Mouse (Mus musculus) liver, embryonic 11.5 days (tissue): ENCODE measurements around the gene Furin. TPM values are rescaled to one million over a fixed set of nuclear protein-coding genes. Genes with fewer than 3 reads are reported as not detected.

Experiments used
- ATAC-seq: fragments of 200-750 bp; cut with Nextera tagmentation; replicated peaks from 2 replicates; pipeline ENCODE4 v1.8.0; 2017; ENCODE audit warnings: moderate number of reproducible peaks, mild to moderate bottlenecking, moderate TSS enrichment, moderate library complexity; ENCODE audit not compliant: low FRiP score
- DNase-seq: peaks from one replicate; pipeline ENCODE4 v3.0.0-alpha.2; 2017; ENCODE audit warnings: low spot score
- H3K27ac ChIP-seq: fragments of 300-500 bp; sonication (generic); 2 replicates; pipeline ENCODE4 v1.5.1; 2014; ENCODE audit warnings: mild to moderate bottlenecking, low read depth, low read length, control low read depth
- H3K27me3 ChIP-seq: fragments of 300-500 bp; sonication (generic); replicated peaks from 2 replicates; pipeline ENCODE4 v1.6.1; 2014; ENCODE audit warnings: low read length, mixed read lengths; ENCODE audit not compliant: control insufficient read depth, insufficient read depth
- H3K36me3 ChIP-seq: fragments of 300-500 bp; sonication (generic); 2 replicates; pipeline ENCODE4 v1.6.1; 2014; ENCODE audit warnings: mild to moderate bottlenecking, low read length, moderate library complexity, mixed read lengths; ENCODE audit not compliant: control insufficient read depth, insufficient read depth
- H3K4me1 ChIP-seq: fragments of 300-500 bp; sonication (generic); replicated peaks from 2 replicates; pipeline ENCODE4 v1.6.1; 2014; ENCODE audit warnings: low read length, mixed read lengths; ENCODE audit not compliant: control insufficient read depth, insufficient read depth
- H3K4me2 ChIP-seq: fragments of 300-500 bp; sonication (generic); 2 replicates; pipeline ENCODE4 v1.6.1; 2014; ENCODE audit warnings: mild to moderate bottlenecking, control low read depth, moderate library complexity
- H3K4me3 ChIP-seq: fragments of 300-500 bp; sonication (generic); 2 replicates; pipeline ENCODE4 v1.5.1; 2014; ENCODE audit warnings: low read depth, low read length, control low read depth
- H3K9ac ChIP-seq: fragments of 300-500 bp; sonication (generic); 2 replicates; pipeline ENCODE4 v1.6.1; 2014; ENCODE audit warnings: low read depth, low read length, control low read depth
- H3K9me3 ChIP-seq: fragments of 300-500 bp; sonication (generic); 2 replicates; pipeline ENCODE4 v1.6.1; 2016; ENCODE audit warnings: low read length, inconsistent platforms, mixed read lengths; ENCODE audit not compliant: control insufficient read depth
- WGBS: fragments of 180-500 bp; shearing (Covaris S2); extraction: QIAGEN DNeasy Blood & Tissue Kit; methylation state at CpG from one replicate; pipeline ENCODE4 v1.1.7; 2014; 5-methylcytosine and 5-hydroxymethylcytosine counted together
- polyA plus RNA-seq: library from polyadenylated mRNA; unstranded; fragments of >200 nt; fragmentation: Nextera tagmentation; extraction: Ambion mirVana; gene quantifications from 2 replicates; pipeline ENCODE4 v1.2.1, GENCODE M21; 2014

Gene Furin
- polyA plus RNA-seq, 1 experiment from 2014 or later: 10.4 TPM

DNA sequence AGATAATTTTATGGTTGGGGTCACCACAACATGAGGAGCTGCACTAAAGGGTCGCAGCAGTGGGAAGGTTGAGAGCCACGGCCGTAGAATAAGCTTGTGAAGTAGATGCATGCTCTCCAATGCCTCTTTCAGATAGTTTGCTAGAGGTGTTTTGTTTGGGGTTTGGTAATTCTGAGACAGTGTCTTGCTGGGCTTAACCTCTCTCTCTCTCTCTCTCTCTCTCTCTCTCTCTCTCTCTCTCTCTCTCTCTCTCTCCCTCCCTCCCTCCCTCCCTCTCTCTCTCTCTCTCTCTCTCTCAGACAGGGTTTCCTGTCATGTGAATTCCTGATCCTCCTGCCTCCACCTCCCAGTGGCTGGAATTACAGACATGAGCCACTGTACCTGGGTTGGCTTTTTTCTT is 30.5 kb downstream of the Furin start:
- DNase-seq (no peak), ATAC-seq (no peak)
- no peaks in the 10 kb centered on the region for H3K9me3 ChIP-seq
- H3K27me3 ChIP-seq: no peaks in the 10 kb centered on the region
- 89% methylated on average over 3 of the region's 3 CpGs for WGBS
- H3K9ac ChIP-seq: no peak overlapping the region
- H3K4me3 ChIP-seq: no peak overlapping the region
- H3K27ac ChIP-seq: no peak overlapping the region
- H3K4me2 ChIP-seq: no peak overlapping the region
- no peaks in the 10 kb centered on the region for H3K36me3 ChIP-seq
- peaks cover 12% of the 10 kb centered on the region for H3K4me1 ChIP-seq

DNA sequence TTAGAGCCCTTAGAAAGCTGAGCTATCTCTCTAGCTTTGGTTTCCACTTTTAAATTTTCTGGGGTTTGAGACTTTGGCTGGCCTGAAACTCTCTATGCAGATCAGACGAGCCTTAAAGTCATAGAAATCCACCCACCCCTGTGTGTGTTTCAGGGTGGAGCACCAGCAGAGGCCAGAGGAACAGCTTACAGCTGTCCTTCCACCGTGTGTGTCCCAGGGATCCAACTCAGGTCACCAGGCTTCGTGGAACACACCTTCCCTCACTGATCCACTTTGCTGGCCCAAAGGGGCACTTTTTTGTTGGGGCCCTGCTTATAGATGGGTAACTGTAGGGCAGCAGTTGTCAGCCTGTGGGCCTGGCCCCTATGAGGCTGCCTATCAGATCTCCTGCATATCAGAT is 31.0 kb downstream of the Furin start:
- Histone ChIP-seq H3K4me3 (no peak overlapping the region), H3K27ac (no peak overlapping the region), H3K9ac (no peak overlapping the region), H3K9me3 (no peaks in the 10 kb centered on the region), H3K4me2 (no peak overlapping the region), H3K27me3 (no peaks in the 10 kb centered on the region), H3K4me1 (peaks cover 12% of the 10 kb centered on the region), H3K36me3 (no peaks in the 10 kb centered on the region)
- ATAC-seq (no peak), DNase-seq (no peak)
- WGBS: 53% methylated on average over 3 of the region's 3 CpGs

DNA sequence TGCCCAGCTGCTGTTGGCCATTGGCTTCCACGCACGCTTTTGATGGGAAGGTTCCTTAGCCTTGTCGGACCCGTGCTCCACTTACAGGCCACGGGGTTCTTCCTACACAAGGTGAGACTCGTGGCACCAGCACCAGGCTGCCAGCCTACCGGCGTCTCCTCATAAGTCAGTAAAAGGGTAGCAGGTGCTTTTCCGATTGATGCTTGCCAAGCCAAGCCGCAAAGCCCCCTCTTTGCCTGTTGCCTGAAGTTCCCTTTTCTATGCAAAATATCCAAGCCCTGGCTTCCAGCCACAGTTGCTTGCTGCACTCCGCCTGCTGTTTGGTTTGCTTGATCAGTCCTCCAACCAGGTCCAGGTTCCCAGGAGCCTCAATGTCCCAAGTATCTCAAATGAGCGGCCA is 31.4 kb downstream of the Furin start:
- no peak overlapping the region for H3K9ac ChIP-seq
- H3K4me2 ChIP-seq: no peak overlapping the region
- H3K36me3 ChIP-seq: no peaks in the 10 kb centered on the region
- peaks cover 14% of the 10 kb centered on the region for H3K4me1 ChIP-seq
- H3K27me3 ChIP-seq: no peaks in the 10 kb centered on the region
- DNase-seq (no peak), ATAC-seq (no peak)
- no peaks in the 10 kb centered on the region for H3K9me3 ChIP-seq
- H3K27ac ChIP-seq: no peak overlapping the region
- 78% methylated on average over 12 of the region's 12 CpGs for WGBS
- no peak overlapping the region for H3K4me3 ChIP-seq

DNA sequence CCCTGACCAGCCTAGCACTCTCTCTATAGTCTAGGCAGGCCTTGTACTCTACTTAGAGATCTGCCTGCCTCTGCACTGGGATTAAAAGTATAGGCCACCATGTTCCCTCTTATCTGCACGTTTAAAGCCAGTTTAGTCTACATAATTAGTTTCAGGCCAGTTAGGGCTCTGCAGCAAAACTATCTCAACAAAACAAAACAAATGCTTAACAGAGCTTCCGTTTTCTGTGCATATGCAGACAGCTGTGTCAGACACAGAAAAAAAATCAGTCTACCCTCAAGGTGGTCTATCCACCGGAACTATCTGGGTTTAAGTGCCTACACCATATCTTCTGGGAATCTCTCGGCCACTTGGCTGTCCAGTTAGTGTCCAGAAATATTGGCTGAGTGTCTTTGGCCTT is 31.9 kb downstream of the Furin start:
- Histone ChIP-seq H3K4me2 (no peak overlapping the region), H3K4me3 (no peak overlapping the region), H3K36me3 (peaks cover 3% of the 10 kb centered on the region; the same call in 1 of the 2 replicates), H3K9me3 (no peaks in the 10 kb centered on the region), H3K27me3 (no peaks in the 10 kb centered on the region), H3K27ac (no peak overlapping the region), H3K9ac (no peak overlapping the region), H3K4me1 (peaks cover 14% of the 10 kb centered on the region)
- no peak for ATAC-seq
- no peak for DNase-seq
- WGBS: 70% methylated on average over 4 of the region's 4 CpGs

DNA sequence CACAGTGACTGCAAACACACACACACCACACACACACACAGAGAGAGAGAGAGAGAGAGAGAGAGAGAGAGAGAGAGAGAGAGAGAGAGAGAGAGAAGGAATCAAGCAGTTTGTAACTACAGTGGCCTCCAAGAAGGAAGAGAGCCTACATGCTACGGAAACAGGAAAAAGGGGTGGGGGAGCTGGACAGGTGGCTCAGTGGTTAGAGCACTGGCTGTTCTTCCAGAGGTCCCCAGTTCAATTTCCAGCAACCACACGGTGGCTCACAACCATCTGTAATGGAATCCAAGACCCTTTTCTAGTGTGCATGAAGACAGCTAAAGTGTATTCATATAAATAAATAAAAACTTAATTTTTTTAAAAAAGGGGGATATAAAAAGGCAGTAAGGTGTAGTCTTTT is 32.6 kb downstream of the Furin start:
- no peak overlapping the region for H3K9ac ChIP-seq
- peaks cover 14% of the 10 kb centered on the region for H3K4me1 ChIP-seq
- H3K4me2 ChIP-seq: no peak overlapping the region
- H3K9me3 ChIP-seq: no peaks in the 10 kb centered on the region
- H3K36me3 ChIP-seq: peaks cover 7% of the 10 kb centered on the region; the same call in 1 of the 2 replicates
- DNase-seq (no peak), ATAC-seq (no peak)
- H3K4me3 ChIP-seq: no peak overlapping the region
- no peaks in the 10 kb centered on the region for H3K27me3 ChIP-seq
- no peak overlapping the region for H3K27ac ChIP-seq
- WGBS: 44% methylated on average over 2 of the region's 2 CpGs

DNA sequence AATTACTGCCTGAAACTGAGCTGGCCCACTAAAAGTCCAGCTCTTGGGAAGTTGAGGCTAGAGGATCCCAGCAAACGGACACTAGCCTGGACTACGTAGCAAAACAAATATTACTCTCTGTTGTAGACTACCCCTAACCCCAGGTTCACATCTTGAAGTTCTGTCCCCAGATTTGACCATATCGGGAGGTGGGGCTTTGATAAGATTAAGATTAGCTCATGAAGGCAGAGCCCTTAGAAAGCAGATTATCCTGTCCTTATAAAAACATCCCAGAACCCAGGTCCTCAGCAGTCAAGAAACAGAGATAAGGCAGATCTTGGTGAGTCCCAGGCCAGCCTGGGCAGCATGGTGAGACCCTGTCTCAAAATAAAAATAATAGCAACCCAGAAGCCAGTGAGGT is 33.1 kb downstream of the Furin start:
- H3K36me3 ChIP-seq: peaks cover 8% of the 10 kb centered on the region; the same call in 1 of the 2 replicates
- H3K4me3 ChIP-seq: no peak overlapping the region
- DNase-seq (no peak), ATAC-seq (no peak)
- H3K4me2 ChIP-seq: no peak overlapping the region
- H3K9ac ChIP-seq: no peak overlapping the region
- H3K4me1 ChIP-seq: peaks cover 14% of the 10 kb centered on the region
- H3K9me3 ChIP-seq: no peaks in the 10 kb centered on the region
- H3K27me3 ChIP-seq: no peaks in the 10 kb centered on the region
- 65% methylated on average over 3 of the region's 3 CpGs for WGBS
- H3K27ac ChIP-seq: no peak overlapping the region

DNA sequence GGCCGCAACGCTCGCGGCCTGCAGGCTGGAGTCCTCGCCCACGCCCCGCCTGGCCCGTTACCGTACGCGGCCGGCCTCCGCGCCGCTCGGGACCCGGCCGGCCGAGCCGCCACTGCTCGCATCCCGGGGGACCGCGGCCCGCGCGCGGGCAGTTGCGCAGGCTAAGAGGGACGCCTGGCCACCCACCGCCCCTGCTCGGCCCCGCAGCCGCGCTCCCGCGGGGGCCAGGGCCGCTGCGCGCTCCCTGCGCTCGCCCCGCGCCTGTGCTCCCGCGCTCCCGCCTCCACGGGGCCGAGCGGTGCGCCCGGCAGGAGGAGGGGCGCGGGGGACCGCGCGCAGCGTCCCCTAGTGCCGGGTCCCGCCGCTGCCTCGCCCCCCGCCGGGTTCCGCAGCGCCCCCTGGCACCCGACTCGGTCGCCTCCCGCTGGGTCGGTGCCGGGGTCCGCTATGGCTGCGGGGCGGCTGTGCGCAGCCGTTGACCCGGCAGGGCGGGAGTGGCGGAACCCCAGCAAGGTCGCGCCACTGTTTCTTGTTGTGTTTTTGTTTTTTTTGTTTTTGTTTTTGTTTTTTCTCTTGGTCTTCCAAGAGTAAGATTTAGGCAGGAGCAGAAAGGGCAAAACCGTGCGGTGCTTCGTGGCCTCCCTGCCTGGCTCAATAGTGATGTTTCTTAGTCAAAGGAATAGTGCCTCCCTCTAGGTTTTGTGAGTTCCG is 34.0 kb downstream of the Furin start, which contains the start of gene Man2a2:
Man2a2 (minus strand) TSS at position 335 of the 711 bp plus-strand sequence.
- peak within 1 kb of the TSS; percentile 14 for H3K27ac ChIP-seq
- H3K9me3 ChIP-seq: no peaks in the 10 kb centered on the region
- H3K4me1 ChIP-seq: peaks cover 14% of the 10 kb centered on the region
- under 1% methylated on average over 51 of the region's 86 CpGs for WGBS
- peaks cover 11% of the 10 kb centered on the region; the same call in 1 of the 2 replicates for H3K36me3 ChIP-seq
- peak within 1 kb of the TSS; percentile 81 for H3K4me3 ChIP-seq
- H3K4me2 ChIP-seq: peak within 1 kb of the TSS; percentile 97
- peak; percentile 78 for DNase-seq
- no peaks in the 10 kb centered on the region for H3K27me3 ChIP-seq
- peak; percentile 73 for ATAC-seq
- H3K9ac ChIP-seq: peak within 1 kb of the TSS; percentile 73

DNA sequence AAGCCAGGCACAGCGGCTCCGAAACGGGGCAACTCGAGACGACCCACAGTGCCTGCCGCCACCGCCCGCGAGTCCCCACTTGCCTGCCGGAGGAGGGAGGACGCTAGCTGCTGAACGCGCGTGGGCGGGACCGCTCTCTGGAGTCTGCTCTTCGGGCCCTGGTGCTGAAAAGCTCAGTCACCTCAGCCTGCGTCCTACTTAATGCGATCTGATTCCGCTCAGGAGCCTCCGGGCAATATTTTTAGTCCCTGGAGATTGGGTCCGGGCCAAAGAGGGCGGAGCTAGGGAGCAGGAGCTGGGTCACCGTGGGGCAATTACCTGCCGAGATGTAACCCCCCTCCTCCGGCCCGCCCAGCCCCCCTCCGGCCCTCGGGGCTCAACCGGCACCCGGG is 34.6 kb downstream of the Furin start:
- Histone ChIP-seq H3K9ac (peak overlapping the region; percentile 73), H3K4me1 (peaks cover 14% of the 10 kb centered on the region), H3K4me2 (peak overlapping the region; percentile 97), H3K36me3 (peaks cover 11% of the 10 kb centered on the region; the same call in 1 of the 2 replicates), H3K27me3 (no peaks in the 10 kb centered on the region), H3K27ac (peak overlapping the region; percentile 14), H3K4me3 (peak overlapping the region; percentile 81), H3K9me3 (no peaks in the 10 kb centered on the region)
- WGBS: 0% methylated on average over 29 of the region's 31 CpGs
- ATAC-seq: peak; percentile 47
- DNase-seq: peak; percentile 77

DNA sequence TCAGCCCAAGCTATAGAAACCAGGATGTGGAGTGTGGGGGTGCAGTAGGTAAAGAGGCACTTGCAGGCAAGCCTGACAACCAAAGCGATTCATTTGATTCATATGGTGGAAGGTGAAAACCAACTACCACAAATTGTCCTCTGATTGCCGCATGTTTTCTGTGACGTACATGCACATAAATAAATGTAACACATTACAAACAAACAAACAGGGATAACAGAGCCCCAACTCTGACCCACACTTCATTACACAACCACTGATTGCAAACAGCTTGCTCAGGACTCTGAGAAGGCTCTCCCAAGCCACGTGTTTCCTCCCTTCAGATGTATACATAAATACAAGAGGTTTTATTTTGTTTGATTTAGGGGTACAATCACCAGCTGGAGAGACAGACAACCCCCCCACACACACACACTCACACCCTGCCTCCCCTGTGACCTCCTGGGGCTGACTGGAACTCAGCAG is 35.2 kb downstream of the Furin start:
- H3K4me3 ChIP-seq: peak overlapping the region; percentile 81
- ATAC-seq (no peak), DNase-seq (no peak)
- H3K27ac ChIP-seq: peak overlapping the region; percentile 14; the same call in 1 of the 2 replicates
- 40% methylated on average over 4 of the region's 4 CpGs for WGBS
- H3K9ac ChIP-seq: peak overlapping the region; percentile 73
- H3K4me1 ChIP-seq: peaks cover 12% of the 10 kb centered on the region
- peaks cover 11% of the 10 kb centered on the region; the same call in 1 of the 2 replicates for H3K36me3 ChIP-seq
- H3K4me2 ChIP-seq: peak overlapping the region; percentile 97
- no peaks in the 10 kb centered on the region for H3K9me3 ChIP-seq
- H3K27me3 ChIP-seq: no peaks in the 10 kb centered on the region
